Mouse (Mus musculus) megakaryocyte-erythroid progenitor cell, adult 5-6 weeks (primary cell): ENCODE measurements at regions not wholly inside any gene's neighbourhood (a gene's known extent, or its start where the extent isn't known, plus 50 kb on each side); places are given as distances from the start of the nearest gene placed in this dataset.

Experiments
- ATAC-seq: replicated peaks from 2 replicates; pipeline ENCODE4 v1.8.0; 2016; ENCODE audit warnings: mild to moderate bottlenecking, inconsistent platforms; ENCODE audit not compliant: severe bottlenecking, poor library complexity, low FRiP score, low TSS enrichment

GRCm38 (mm10) chr13:119247101-119247500 lies 181.3 kb upstream of the Paip1 start:
- ATAC-seq, result no peak

- ATAC-seq, result no peak
Measured at GRCm38 (mm10) chr13:119252006-119252405, 176.4 kb upstream of the Paip1 start.

GRCm38 (mm10) chr13:119256350-119256749 lies 172.1 kb upstream of the Paip1 start:
- ATAC-seq, result no peak

- ATAC-seq, result peak; percentile 80
Measured at GRCm38 (mm10) chr13:119258515-119258914, 169.9 kb upstream of the Paip1 start.

GRCm38 (mm10) chr13:119263561-119263960 lies 164.8 kb upstream of the Paip1 start:
- ATAC-seq, result no peak

GRCm38 (mm10) chr13:119267608-119268300 lies 160.6 kb upstream of the Paip1 start:
- ATAC-seq, result no peak

GRCm38 (mm10) chr13:119268301-119268675 lies 160.1 kb upstream of the Paip1 start:
- ATAC-seq, result no peak

- ATAC-seq, result no peak
Measured at GRCm38 (mm10) chr13:119275500-119275899, 152.9 kb upstream of the Paip1 start.

- ATAC-seq, result no peak
Measured at GRCm38 (mm10) chr13:119277308-119277948, 151.0 kb upstream of the Paip1 start.

GRCm38 (mm10) chr13:119279449-119279848 lies 149.0 kb upstream of the Paip1 start:
- ATAC-seq, result no peak

GRCm38 (mm10) chr13:119280622-119281021 lies 147.8 kb upstream of the Paip1 start:
- ATAC-seq, result no peak

- ATAC-seq, result peak; percentile 97
Measured at GRCm38 (mm10) chr13:119283448-119283847, 145.0 kb upstream of the Paip1 start.

- ATAC-seq, result no peak
Measured at GRCm38 (mm10) chr13:119309238-119309637, 119.2 kb upstream of the Paip1 start.

- no peak for ATAC-seq
Measured at GRCm38 (mm10) chr13:119310013-119310412, 118.4 kb upstream of the Paip1 start.

GRCm38 (mm10) chr13:119314356-119314755 lies 114.0 kb upstream of the Paip1 start:
- ATAC-seq, result no peak

- 0 out of 2 replicates have a peak, but pooled peaks have one; percentile 50 for ATAC-seq
Measured at GRCm38 (mm10) chr13:119318358-119318757, 110.0 kb upstream of the Paip1 start.

GRCm38 (mm10) chr13:119325510-119325909 lies 102.9 kb upstream of the Paip1 start:
- ATAC-seq, result no peak

GRCm38 (mm10) chr13:119326877-119327625 lies 101.3 kb upstream of the Paip1 start:
- no peak for ATAC-seq

GRCm38 (mm10) chr13:119328731-119329130 lies 99.7 kb upstream of the Paip1 start:
- ATAC-seq, result no peak

GRCm38 (mm10) chr13:119331815-119332214 lies 96.6 kb upstream of the Paip1 start:
- ATAC-seq, result no peak

GRCm38 (mm10) chr13:119333915-119334314 lies 94.5 kb upstream of the Paip1 start:
- no peak for ATAC-seq
